In the genomic region with DNA sequence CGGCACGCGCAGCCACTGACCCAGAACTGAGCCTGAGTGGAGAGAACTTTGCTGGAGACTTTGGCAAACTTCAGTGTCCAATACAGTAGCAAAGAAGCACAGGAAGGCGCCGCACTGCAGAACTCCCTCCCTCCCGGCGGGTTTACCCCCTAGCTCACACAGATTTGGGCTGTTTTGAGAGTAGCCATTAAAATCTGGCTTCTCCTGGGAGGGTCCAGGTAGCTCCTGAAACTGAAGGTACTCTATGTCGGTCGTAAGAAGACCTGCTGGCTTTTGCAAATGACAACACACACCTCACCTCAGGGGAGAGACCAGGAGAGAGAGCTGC, we compare ENCODE assay signal across 8 mouse cellular contexts. TPM values are rescaled to one million over a fixed set of nuclear protein-coding genes. Genes with fewer than 3 reads are reported as not detected.
DNase-seq lines count a peak whose midpoint lies in the region; ATAC-seq and TF ChIP-seq lines count a peak whose summit lies in the region.

No protein-coding gene starts in this region.

- H3K9me3 ChIP-seq in midbrain, embryonic 16.5 days (replicated peaks; ENCODE audit: control insufficient read depth, low read length, poor library complexity, severe bottlenecking) = no peaks in the 10 kb centered on the region

- H3K4me3 ChIP-seq in layer of hippocampus, adult 2 months = peak overlapping the region; percentile 73
- H3K4me3 ChIP-seq in midbrain, embryonic 16.5 days (ENCODE audit: low read depth, low read length) = peak overlapping the region; percentile 85

- H3K9ac ChIP-seq in midbrain, embryonic 16.5 days (ENCODE audit: low read depth, low read length) = peak overlapping the region; percentile 90

- peaks cover 13% of the 10 kb centered on the region; the same call in 1 of the 2 replicates for H3K4me1 ChIP-seq in midbrain, embryonic 16.5 days (ENCODE audit: control insufficient read depth, insufficient read depth, low read length)

- peak overlapping the region; percentile 95 for H3K27ac ChIP-seq in layer of hippocampus, adult 2 months
- no peak overlapping the region for H3K27ac ChIP-seq in midbrain, embryonic 16.5 days (ENCODE audit: low read length)

- 18% methylated on average over 9 of the region's 9 CpGs for WGBS in midbrain, embryonic 16.5 days

- H3K27me3 ChIP-seq in midbrain, embryonic 16.5 days (ENCODE audit: control insufficient read depth, insufficient read depth, low read depth, low read length) = peaks cover 6% of the 10 kb centered on the region

- no peak for ATAC-seq in midbrain, embryonic 16.5 days

- no peak for TF ChIP-seq CTCF in layer of hippocampus, adult 2 months (conservative IDR thresholded peaks at IDR 0.05)

- peak overlapping the region; percentile 86 for H3K4me2 ChIP-seq in midbrain, embryonic 16.5 days (ENCODE audit: low read length)

- peaks cover 4% of the 10 kb centered on the region; the same call in 1 of the 2 replicates for H3K36me3 ChIP-seq in midbrain, embryonic 16.5 days (ENCODE audit: control insufficient read depth, insufficient read depth, low read length)

- no peak for DNase-seq in layer of hippocampus, adult 2 months (ENCODE audit: low spot score in 2 of 2)
- DNase-seq in layer of hippocampus, adult 9-10 months (ENCODE audit: low spot score) = no peak
- DNase-seq in c-Kit-positive CD71-positive TER-119-positive erythroid progenitor cells, embryonic 14.5 days (ENCODE audit: low spot score) = peak; percentile 27
- DNase-seq in induced T-regulatory cell, adult 2 months (ENCODE audit: low read depth) = peak; percentile 53
- DNase-seq in layer of hippocampus, postnatal 10 days (ENCODE audit: low spot score in 2 of 2) = no peak
- no peak for DNase-seq in cerebellum, postnatal 4 days (ENCODE audit: low spot score in 2 of 2)
- DNase-seq in spleen, postnatal 4 days (ENCODE audit: low spot score in 2 of 2) = no peak

RNA-seq across cellular contexts. Expression of a gene that starts 0.8 kb away (rescaled TPM):
- total RNA-seq in layer of hippocampus, adult 2 months (2021) = 10 to 100 TPM; 12.8 to 13.2 TPM
- 3.6 and 4.7 TPM in 2 replicates for polyA plus RNA-seq in midbrain, embryonic 16.5 days (2015; fragmentation: Nextera tagmentation; extraction: Ambion mirVana)
- total RNA-seq in layer of hippocampus, postnatal 10 days (2021) = 10 to 100 TPM in 1 of 2 experiments, 1 to 10 TPM in 1; 8.5 to 11.0 TPM

RNA-seq across cellular contexts. Expression of a gene that starts 10.2 kb away (rescaled TPM):
- total RNA-seq in layer of hippocampus, adult 2 months (2021) = 10 to 100 TPM; 10.4 to 13.7 TPM
- polyA plus RNA-seq in midbrain, embryonic 16.5 days (2015; fragmentation: Nextera tagmentation; extraction: Ambion mirVana) = 16.1 and 17.9 TPM in 2 replicates
- total RNA-seq in layer of hippocampus, postnatal 10 days (2021) = 1 to 10 TPM; 9.8 to 9.9 TPM

RNA-seq across cellular contexts. Expression of a gene that starts 38.1 kb away (rescaled TPM):
- 10 to 100 TPM; 63.4 to 65.1 TPM for total RNA-seq in layer of hippocampus, adult 2 months (2021)
- 84.2 and 90.0 TPM in 2 replicates for polyA plus RNA-seq in midbrain, embryonic 16.5 days (2015; fragmentation: Nextera tagmentation; extraction: Ambion mirVana)
- total RNA-seq in layer of hippocampus, postnatal 10 days (2021) = 10 to 100 TPM; 71.9 to 84.1 TPM

RNA-seq across cellular contexts. Expression of a gene that starts 38.2 kb away (rescaled TPM):
- total RNA-seq in layer of hippocampus, adult 2 months (2021) = 10 to 100 TPM; 39.5 to 42.0 TPM
- 7.9 and 8.4 TPM in 2 replicates for polyA plus RNA-seq in midbrain, embryonic 16.5 days (2015; fragmentation: Nextera tagmentation; extraction: Ambion mirVana)
- 10 to 100 TPM; 33.9 to 36.4 TPM for total RNA-seq in layer of hippocampus, postnatal 10 days (2021)

Comparison
In these comparisons a context has a peak if more than half of its experiments do, and no peak if none do; other contexts are left out.
1. DNase-seq: peak in c-Kit-positive CD71-positive TER-119-positive erythroid progenitor cells, embryonic 14.5 days (single experiment) and induced T-regulatory cell, adult 2 months (single experiment); none in layer of hippocampus, adult 2 months (0 of 2), layer of hippocampus, adult 9-10 months (single experiment), layer of hippocampus, postnatal 10 days (0 of 2), cerebellum, postnatal 4 days (0 of 2) and spleen, postnatal 4 days (0 of 2).